Mouse (Mus musculus): ENCODE measurements around the gene Gmfb.
"Not testable (repeated sequence)": the region's sequence is repeated elsewhere in the genome, so short reads cannot be mapped to it uniquely, and the experiment has no call there.

Gene Gmfb

GRCm38 (mm10) chr14:46821873-46822716 is at the start of gene Gmfb:
TSS of gene Gmfb (minus strand) at chr14:46822242.
- DNase-seq (ENCODE audit: low spot score) = peak; percentile 92

DNA sequence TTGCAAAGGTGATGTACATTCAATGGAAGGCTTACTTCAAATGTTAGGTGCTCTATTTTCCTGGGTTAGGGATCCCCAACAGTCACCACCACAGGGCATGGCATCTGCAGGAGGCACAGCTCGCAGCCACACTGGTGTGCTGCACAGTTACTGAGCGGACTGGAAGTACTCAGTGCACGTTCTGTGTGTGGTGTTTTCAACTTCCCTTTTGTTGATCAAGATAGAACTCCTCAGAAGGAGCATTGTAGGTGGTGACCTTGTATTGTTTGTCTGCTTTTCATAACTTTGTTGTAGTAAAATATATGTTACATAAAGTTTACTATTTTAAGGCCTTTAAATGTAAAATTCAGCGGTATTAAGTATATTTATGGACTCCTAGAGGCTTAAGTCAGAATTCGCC is 40.9 kb upstream of the Gmfb start:
- DNase-seq (ENCODE audit: low spot score) = no peak

GRCm38 (mm10) chr14:46853677-46854076 is 31.6 kb upstream of the Gmfb start:
- no peak for DNase-seq (ENCODE audit: low spot score)

- DNase-seq (ENCODE audit: low spot score) = no peak
Measured at GRCm38 (mm10) chr14:46849769-46850168, 27.7 kb upstream of the Gmfb start.

- DNase-seq (ENCODE audit: low spot score) = no peak
Measured at GRCm38 (mm10) chr14:46848736-46849135, 26.7 kb upstream of the Gmfb start.

- no peak for DNase-seq (ENCODE audit: low spot score)
Measured at GRCm38 (mm10) chr14:46848063-46848590, 26.1 kb upstream of the Gmfb start.

DNA sequence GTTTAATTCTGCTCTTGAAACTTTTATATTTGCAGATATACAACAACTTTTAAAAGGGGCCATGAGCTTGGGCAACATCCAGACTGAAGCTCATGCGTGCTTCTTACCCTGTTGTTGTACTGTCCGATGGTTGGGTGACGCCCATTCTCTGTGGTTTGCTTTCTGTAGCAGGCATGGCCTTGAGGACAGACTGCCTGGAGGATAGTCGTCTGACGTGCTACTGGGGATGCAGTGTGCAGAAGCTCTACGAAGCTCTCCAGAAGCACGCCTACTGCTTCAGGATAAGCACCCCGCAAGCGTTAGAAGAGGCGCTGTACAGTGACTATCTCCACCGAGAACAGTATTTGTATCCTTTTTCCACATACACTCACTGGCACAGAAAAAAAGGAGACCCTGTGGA is 23.7 kb upstream of the Gmfb start:
- DNase-seq (ENCODE audit: low spot score) = no peak

GRCm38 (mm10) chr14:46839326-46839725 is 17.3 kb upstream of the Gmfb start:
- no peak for DNase-seq (ENCODE audit: low spot score)

DNA sequence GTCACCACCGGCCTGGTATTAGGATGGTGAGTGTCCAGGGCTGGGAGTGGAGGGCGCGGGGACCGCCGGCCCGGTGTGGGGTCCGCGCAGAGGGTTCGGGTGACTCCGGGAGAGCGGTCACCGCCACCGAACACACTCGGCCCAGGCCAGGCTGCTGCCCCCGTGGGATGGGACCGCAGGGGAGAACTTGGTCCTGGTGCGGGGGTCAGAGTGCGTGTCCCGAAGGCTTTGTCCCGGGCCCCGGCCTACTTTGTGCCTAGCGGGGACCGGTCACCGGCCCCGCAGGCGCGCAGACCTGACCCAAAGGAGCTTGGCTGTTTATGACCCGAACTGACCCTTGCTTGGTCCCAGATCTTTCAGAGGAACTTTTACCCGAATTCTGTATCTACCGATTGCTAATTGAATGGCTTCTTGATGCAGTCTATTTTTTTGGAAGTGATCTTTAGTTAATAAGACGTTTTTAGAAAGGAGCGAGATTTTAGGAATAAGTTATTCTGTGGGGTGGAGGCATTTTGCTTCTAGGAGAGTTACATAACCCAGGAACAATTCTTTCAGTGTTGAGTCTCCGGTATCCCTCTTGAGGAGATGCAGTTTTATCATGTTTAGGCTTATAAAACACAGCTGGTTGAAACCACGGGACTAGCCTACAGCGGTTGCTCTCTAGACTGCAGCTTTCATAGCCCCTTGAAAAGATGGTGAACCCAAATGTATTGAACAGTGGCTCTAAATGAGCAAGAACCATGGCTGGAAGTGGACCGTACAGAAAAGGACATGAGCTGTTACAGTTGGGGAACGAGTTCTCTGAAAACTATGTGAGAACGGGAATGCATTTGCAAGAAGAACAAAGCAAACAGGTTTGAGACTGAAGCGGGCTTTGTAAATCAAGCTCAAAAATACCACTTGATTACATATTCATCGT is 10.6 kb upstream of the Gmfb start:
- peak; percentile 24 for DNase-seq (ENCODE audit: low spot score)

DNA sequence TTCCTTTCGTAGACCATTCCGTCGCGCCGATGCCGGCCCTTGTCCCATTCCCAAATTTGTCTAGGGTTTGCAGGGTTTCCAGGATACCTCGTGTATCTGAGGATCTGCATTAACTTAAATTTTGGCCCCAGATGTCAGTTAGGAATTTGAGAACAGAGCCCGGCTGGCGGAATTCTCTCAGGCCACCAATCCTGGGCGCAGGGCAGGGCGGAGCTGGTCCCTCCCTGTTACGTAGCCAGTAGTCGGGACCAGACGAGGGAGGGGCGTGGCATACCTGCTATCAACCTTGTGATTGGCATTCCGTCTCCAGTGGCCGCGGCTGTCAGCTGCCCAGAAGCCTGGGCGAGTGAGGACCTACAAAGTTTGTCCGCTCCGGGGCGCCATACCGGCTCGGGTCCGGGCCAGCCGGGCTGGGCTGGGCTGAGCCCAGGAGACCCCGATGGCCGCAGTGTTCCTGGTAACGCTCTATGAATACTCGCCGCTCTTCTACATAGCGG is 9.8 kb upstream of the Gmfb start, which contains the start of gene Cgrrf1:
Gene Cgrrf1 (plus strand): TSS at position 289 of the 497 bp plus-strand sequence.
- DNase-seq (ENCODE audit: low spot score) = peak; percentile 93

DNA sequence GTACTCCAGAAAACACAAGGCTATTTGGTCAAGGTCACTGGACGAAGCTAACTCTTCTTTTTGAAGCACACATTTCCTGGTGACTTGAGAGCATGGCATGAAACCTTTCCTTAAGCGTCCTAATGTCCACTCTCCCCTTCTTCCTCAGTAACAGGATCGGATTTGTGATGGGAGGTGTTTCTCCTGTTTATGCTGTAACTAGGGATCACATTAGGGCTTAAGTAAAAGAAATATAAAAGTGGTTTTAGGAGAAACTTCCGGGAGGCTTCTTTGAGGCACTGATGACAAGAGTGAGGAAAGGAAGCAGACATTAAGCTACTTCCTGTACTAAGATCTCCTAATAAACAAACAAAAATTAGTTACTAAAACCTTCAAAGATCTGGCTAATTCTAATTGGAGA is 9.3 kb upstream of the Gmfb start:
- no peak for DNase-seq (ENCODE audit: low spot score)

DNA sequence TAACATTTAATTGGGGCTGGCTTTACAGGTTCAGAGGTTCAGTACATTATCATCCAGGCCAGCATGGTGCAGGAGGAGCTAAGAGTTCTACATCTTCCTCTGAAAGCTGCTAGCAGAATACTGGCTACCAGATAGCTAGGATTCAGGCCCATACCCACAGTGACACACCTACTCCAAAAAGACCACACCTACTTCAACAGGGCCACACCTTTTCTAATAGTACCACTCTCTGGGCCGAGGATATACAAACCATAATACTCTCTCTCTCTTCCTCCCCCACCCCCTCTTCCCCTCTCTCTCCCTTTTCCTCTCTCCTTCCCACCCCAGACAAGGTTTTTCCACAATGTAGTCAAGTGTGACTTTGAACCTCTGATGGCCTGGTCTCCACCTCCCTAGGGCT is 5.4 kb upstream of the Gmfb start:
- no peak for DNase-seq (ENCODE audit: low spot score)

DNA sequence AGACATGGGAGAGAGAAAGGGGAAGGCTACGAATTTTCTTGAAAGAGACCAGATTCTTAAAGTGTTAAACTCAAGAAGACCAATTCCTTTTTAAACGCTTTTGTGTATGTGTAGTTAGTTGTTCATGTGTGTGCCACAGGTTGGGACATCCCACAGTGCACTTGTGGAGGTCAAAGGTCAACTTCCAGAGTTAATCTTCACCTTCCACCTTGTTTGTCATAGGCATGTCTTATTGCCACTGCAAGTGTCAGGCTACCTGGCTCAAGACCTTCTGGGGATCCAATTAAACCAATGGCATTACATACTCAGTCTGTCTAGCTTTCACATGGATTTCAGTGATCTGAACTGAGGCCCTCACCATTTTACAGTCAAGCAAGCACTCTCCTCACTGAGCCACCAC is 2.0 kb upstream of the Gmfb start:
- DNase-seq (ENCODE audit: low spot score) = no peak

DNA sequence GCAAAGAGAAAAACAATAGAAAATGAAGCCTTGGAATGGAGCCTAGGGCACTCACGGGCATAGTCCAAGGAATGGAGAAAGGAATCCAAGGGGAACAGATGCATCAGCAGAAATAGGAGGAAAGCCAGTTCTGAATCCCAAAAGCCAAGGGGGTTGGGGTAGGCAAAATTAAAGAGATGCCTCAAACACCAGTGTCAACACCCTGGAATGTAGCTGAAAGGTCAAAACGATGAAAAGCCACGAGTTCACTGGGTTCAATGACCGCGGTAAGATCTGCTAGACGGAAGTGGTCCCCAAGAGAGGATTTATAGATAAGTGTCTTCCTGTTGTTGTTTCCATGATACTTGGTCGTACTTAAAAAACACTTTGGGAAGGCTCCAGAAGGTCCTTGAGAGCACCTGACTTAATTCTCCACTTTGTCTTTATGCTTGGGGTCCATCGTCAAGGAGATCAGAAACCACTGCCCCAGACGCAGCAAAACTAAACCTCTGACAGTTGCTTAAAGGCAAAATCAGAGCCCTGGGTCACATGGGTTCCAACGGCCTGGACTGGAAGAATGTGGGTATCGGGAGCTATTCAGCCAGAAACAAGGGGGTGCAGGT is 670 bp downstream of the Gmfb start:
- no peak for DNase-seq (ENCODE audit: low spot score)

DNA sequence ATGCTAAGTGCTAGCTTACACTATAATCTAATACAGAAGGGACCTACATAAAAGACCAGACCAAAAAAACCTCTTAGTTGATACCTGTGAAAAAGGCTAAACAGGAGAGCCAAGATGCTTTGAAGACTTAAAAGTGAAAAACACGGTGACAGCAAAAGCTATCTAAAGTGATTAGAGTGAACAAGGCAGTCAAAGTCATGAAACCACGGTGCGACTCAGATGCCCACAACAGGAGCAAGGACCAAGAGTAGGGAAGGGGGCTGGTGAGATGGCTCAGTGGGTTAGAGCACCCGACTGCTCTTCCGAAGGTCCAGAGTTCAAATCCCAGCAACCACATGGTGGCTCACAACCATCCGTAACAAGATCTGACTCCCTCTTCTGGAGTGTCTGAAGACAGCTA is 2.1 kb downstream of the Gmfb start:
- not testable (repeated sequence) for DNase-seq (ENCODE audit: low spot score)

DNA sequence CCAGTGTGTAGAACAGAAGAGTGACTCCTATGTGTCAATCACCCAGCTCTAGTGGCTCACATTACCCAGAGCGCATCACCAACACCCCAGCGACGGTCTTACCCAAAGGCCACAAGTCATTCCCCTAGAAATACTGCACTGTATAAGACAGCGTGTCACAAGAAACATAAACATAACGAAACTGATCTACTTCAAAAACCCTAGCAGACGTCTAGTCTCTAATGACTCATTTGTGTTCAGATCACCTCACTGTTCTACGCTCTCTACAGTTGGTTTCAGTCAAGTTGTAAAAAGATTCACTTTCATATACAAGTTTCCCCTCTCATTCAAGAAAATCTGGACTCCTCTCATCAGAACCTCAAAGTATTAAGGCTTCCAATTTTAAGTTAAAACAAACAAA is 3.3 kb downstream of the Gmfb start:
- DNase-seq (ENCODE audit: low spot score) = no peak

DNA sequence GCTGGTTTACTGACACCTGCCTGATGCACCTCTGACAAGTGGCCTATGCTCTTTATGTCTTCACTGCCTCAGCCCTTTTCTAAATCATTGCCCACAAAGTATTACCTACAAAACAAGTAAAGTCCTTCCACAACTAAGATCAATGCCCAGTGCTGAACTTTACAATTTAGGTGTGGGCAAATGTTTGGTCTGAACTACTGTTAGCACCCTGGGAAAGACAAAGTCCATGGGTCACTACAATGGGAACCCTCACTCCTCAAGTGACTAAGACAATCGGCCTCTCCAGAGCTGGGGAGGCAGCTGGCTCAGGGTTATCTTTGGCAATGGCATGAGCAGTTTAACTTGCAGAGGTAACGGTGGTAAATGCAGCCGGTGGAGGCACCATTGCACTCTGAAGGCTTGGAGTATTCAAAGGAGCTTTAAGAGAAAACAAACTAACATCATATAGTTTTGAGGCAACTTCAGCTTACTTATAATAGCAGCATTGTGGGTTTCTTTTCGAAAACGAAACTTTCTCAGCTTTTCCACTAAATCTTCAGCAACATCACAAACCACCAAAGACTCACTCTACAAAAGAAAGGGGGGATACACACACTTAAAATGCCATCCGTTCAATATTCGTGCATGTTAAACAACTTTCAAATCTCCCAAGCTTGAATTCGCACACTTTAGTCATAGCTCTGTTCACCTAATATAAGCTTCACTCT is 5.0 kb downstream of the Gmfb start:
- no peak for DNase-seq (ENCODE audit: low spot score)

DNA sequence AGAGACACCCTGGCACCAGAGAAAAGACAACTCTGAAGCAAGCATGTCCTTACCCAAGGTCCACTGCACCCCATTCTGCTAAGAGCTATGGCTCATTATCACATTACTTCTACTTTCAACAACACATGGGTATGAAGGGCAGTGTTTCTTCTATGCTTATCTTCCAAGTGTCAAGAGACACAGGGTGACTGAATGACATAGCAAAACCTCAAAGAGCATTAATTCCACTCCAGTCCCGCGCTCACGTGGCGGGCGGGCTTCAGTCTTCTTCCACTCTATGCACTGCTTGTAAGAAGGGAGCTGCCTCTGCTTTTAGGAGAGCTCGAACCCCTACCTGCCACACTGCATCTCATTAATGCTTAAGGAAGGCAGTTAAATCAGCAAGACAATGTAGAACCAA is 6.4 kb downstream of the Gmfb start:
- no peak for DNase-seq (ENCODE audit: low spot score)

DNA sequence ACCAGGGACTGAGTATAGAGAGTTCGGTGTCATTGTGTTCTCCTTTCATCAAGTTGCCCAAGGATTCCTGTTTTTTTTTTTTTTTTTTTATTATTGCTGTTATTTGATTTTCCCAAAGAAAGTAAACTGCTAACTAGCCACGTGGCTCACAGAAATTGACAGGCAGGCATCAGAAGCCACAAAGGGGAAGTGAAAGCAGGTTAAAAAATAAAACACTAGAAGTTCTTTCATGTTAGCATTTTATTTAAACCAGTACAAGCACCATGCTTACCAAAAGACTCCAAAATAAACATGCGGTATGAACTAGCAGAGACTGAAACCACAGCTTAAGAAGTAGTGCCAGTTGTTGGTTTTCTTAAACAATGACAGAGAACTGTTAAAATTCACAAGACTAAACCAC is 14.1 kb downstream of the Gmfb start:
- DNase-seq (ENCODE audit: low spot score) = no peak

- DNase-seq (ENCODE audit: low spot score) = no peak
Measured at GRCm38 (mm10) chr14:46806186-46806585, 15.9 kb downstream of the Gmfb start.

DNA sequence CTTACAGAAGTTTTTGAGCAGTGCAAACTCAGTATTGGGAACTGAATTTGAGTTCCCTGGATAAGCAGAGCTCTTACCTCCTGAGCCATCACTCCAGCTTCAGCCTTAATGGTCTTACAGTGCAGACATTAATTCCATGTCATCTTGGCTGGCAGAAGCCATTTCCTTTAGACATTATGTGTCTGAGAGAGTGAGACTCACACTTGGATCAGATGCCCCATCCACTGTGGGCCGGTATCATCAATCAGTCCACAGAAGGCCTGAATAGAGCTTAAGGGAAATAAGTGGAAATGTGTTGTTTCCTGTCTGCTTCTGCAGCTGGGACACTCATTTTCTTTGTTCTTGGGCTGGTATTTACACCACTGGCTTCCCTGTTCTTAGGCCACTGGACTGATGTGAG is 18.3 kb downstream of the Gmfb start:
- no peak for DNase-seq (ENCODE audit: low spot score)

GRCm38 (mm10) chr14:46803259-46803658 is 18.8 kb downstream of the Gmfb start:
- no peak for DNase-seq (ENCODE audit: low spot score)

Measured in left cerebral cortex, adult 11 months (tissue).